In the genomic region with DNA sequence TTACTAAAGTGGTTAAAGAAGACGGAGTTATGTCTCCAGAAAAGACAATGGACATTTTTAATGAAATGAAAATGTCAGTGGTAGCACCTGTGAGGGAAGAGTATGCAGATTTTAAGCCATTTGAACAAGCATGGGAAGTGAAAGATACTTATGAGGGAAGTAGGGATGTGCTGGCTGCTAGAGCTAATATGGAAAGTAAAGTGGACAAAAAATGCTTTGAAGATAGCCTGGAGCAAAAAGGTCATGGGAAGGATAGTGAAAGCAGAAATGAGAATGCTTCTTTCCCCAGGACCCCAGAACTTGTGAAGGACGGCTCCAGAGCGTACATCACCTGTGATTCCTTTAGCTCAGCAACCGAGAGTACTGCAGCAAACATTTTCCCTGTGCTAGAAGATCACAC, we compare ENCODE assay signal across 21 mouse cellular contexts.
"Had no signal": no experiment of that assay in that cellular context is flagged by ENCODE, and none has a peak within 500 bp of the region (broad histone marks: within the 10 kb centered on the region; RNA-seq: fewer than 3 reads in every experiment).

No protein-coding gene starts in this region.

- H3K27me3 ChIP-seq: lung, embryonic 15.5 days; midbrain, embryonic 12.5 days; neural tube, embryonic 13.5 days; neural tube, embryonic 15.5 days had no signal

- H3K4me2 ChIP-seq: lung, embryonic 15.5 days; midbrain, embryonic 12.5 days; neural tube, embryonic 13.5 days; neural tube, embryonic 15.5 days had no signal

- DNase-seq: liver, postnatal 0 days; lung, adult 2 months; lung, postnatal 14 days; lung, postnatal 36 days; midbrain, embryonic 14.5 days; retina, postnatal 1 day; right cerebral cortex, adult 18-20 months; right cerebral cortex, postnatal 25 days; right cerebral cortex, postnatal 4 days; spleen, adult 18-20 months; thymus, adult 18-20 months; thymus, postnatal 14 days; thymus, postnatal 36 days had no signal

- H3K4me1 ChIP-seq: midbrain, embryonic 10.5 days; midbrain, embryonic 12.5 days had no signal

- H3K9ac ChIP-seq: liver, postnatal 0 days; lung, embryonic 15.5 days; midbrain, embryonic 12.5 days; neural tube, embryonic 13.5 days; neural tube, embryonic 15.5 days had no signal

- H3K27ac ChIP-seq: lung, embryonic 15.5 days; midbrain, embryonic 10.5 days; midbrain, embryonic 12.5 days; neural tube, embryonic 13.5 days; neural tube, embryonic 15.5 days had no signal

- H3K9me3 ChIP-seq: lung, embryonic 15.5 days; midbrain, embryonic 10.5 days; midbrain, embryonic 12.5 days; neural tube, embryonic 13.5 days; neural tube, embryonic 15.5 days had no signal

- ATAC-seq: liver, postnatal 0 days; lung, postnatal 0 days; midbrain, embryonic 16.5 days had no signal

- H3K4me3 ChIP-seq: lung, embryonic 15.5 days; midbrain, embryonic 10.5 days; midbrain, embryonic 12.5 days; myocyte; neural tube, embryonic 13.5 days; neural tube, embryonic 15.5 days had no signal
